21 mouse cellular contexts compared by ENCODE assay signal in the genomic region with DNA sequence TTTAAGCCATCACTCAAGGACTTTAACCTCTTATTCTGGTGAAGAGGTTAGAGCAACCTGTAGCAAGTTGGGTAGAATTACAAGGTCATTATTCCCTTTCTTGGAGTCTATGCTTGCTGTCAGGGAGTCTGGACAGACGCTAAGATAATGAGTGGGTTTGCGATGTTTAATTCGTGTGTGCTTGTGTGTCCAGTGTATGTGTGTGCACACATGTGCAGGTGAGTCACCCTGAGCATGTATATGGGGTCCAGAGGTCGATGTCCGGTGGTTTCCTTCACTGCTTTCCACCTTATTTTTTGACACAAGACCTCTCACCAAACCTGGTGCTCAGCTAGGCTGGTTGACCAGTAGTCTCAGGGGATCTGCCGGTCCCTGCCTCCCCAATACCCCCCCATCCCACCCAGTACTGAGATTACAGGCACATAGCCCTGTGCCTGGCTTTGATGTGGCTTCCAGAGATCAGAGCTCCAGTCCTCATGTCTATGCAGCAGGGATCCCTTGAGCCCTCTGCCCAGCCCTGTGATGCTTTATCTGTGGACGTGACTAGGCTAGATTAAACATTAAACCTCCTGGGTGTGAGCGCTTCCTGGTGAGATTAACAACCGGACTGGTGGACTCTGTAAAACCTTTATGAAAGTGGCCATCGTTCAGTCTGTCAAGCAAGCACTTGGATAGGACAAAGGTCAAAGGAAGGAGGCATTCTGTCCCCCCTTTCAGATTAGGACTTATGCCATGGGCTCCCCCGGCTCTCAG.
DNase-seq lines count a peak whose midpoint lies in the region; ATAC-seq and TF ChIP-seq lines count a peak whose summit lies in the region.
"Had no signal": no experiment of that assay in that cellular context is flagged by ENCODE, and none has a peak within 500 bp of the region (broad histone marks: within the 10 kb centered on the region; RNA-seq: fewer than 3 reads in every experiment).

No protein-coding gene starts in this region.

- H3K9me3 ChIP-seq in forebrain, embryonic 10.5 days = no peaks in the 10 kb centered on the region
- no peaks in the 10 kb centered on the region for H3K9me3 ChIP-seq in forebrain, embryonic 14.5 days (replicated peaks; ENCODE audit: control insufficient read depth, low read length)
- H3K9me3 ChIP-seq: forebrain, embryonic 12.5 days; G1E; heart, embryonic 12.5 days; limb, embryonic 10.5 days; lung, embryonic 15.5 days; midbrain, embryonic 15.5 days had no signal

- TF ChIP-seq CTCF in liver, adult 2 months (IDR thresholded peaks at IDR 0.05; ENCODE audit: low read depth, low read length) = no peak
- no peak for TF ChIP-seq CTCF in small intestine, adult 2 months (IDR thresholded peaks at IDR 0.05; ENCODE audit: extremely low read depth, insufficient read length, insufficient replicate concordance, low read depth, low read length)

- TF ChIP-seq POLR2A in liver, adult 2 months (IDR thresholded peaks at IDR 0.05; ENCODE audit: extremely low read depth, insufficient read depth, low read length) = no peak
- TF ChIP-seq POLR2A in small intestine, adult 2 months (IDR thresholded peaks at IDR 0.05; ENCODE audit: low read depth, low read length) = peak; percentile 81; the same call in 1 of the 2 replicates

- H3K27me3 ChIP-seq in forebrain, embryonic 10.5 days (ENCODE audit: poor library complexity, severe bottlenecking) = no peaks in the 10 kb centered on the region
- H3K27me3 ChIP-seq in forebrain, embryonic 14.5 days (replicated peaks; ENCODE audit: control insufficient read depth, insufficient read depth, low read length) = no peaks in the 10 kb centered on the region
- no peaks in the 10 kb centered on the region for H3K27me3 ChIP-seq in liver, adult 2 months (ENCODE audit: control insufficient read depth, insufficient read depth, low read length)
- H3K27me3 ChIP-seq in small intestine, adult 2 months (ENCODE audit: control insufficient read depth, insufficient read depth, low read length) = no peaks in the 10 kb centered on the region
- H3K27me3 ChIP-seq: forebrain, embryonic 12.5 days; heart, embryonic 12.5 days; lung, embryonic 15.5 days; midbrain, embryonic 15.5 days had no signal

- no peak overlapping the region for H3K27ac ChIP-seq in forebrain, embryonic 10.5 days
- no peak overlapping the region for H3K27ac ChIP-seq in forebrain, embryonic 14.5 days (ENCODE audit: low read depth, low read length)
- no peak overlapping the region for H3K27ac ChIP-seq in liver, adult 2 months (replicated peaks; ENCODE audit: insufficient read depth, low read depth, low read length)
- peak overlapping the region; percentile 97 for H3K27ac ChIP-seq in small intestine, adult 2 months (ENCODE audit: insufficient read depth, low read depth, low read length)
- H3K27ac ChIP-seq: forebrain, embryonic 12.5 days; layer of hippocampus, adult 2 months; left cerebral cortex, adult 2 months; limb, embryonic 10.5 days; lung, embryonic 15.5 days; midbrain, embryonic 15.5 days had no signal

- WGBS in forebrain, embryonic 10.5 days = 92% methylated on average over 11 of the region's 11 CpGs
- WGBS in forebrain, embryonic 14.5 days = 88% methylated on average over 11 of the region's 11 CpGs
- WGBS in liver, adult 2 months = 46% methylated on average over 11 of the region's 11 CpGs
- 27% methylated on average over 11 of the region's 11 CpGs for WGBS in small intestine, adult 2 months

- H3K4me2 ChIP-seq in forebrain, embryonic 14.5 days (ENCODE audit: low read length) = no peak overlapping the region
- H3K4me2 ChIP-seq: forebrain, embryonic 12.5 days; heart, embryonic 12.5 days; lung, embryonic 15.5 days; midbrain, embryonic 15.5 days had no signal

- H3K4me1 ChIP-seq in forebrain, embryonic 10.5 days = no peaks in the 10 kb centered on the region
- H3K4me1 ChIP-seq in forebrain, embryonic 14.5 days (ENCODE audit: control insufficient read depth, insufficient read depth, low read length) = no peaks in the 10 kb centered on the region
- H3K4me1 ChIP-seq in liver, adult 2 months (ENCODE audit: control insufficient read depth, insufficient read depth, low read length) = no peaks in the 10 kb centered on the region; the same call in 1 of the 2 replicates
- peaks cover 21% of the 10 kb centered on the region; the same call in 1 of the 2 replicates for H3K4me1 ChIP-seq in small intestine, adult 2 months (ENCODE audit: control insufficient read depth, insufficient read depth, insufficient read length, low read length)
- H3K4me1 ChIP-seq: forebrain, embryonic 12.5 days; heart, embryonic 12.5 days; limb, embryonic 10.5 days; lung, embryonic 15.5 days; midbrain, embryonic 15.5 days had no signal

- ATAC-seq in forebrain, embryonic 14.5 days = no peak
- no peak for ATAC-seq in megakaryocyte-erythroid progenitor cell, adult 5-6 weeks (replicated peaks; ENCODE audit: low FRiP score, low TSS enrichment, poor library complexity, severe bottlenecking)
- ATAC-seq: CD4-positive, CD25-positive, alpha-beta regulatory T cell, adult 4 months; hindbrain, embryonic 16.5 days; midbrain, embryonic 15.5 days had no signal

- no peaks in the 10 kb centered on the region for H3K36me3 ChIP-seq in forebrain, embryonic 10.5 days (replicated peaks)
- no peaks in the 10 kb centered on the region for H3K36me3 ChIP-seq in forebrain, embryonic 14.5 days (ENCODE audit: control insufficient read depth, insufficient read depth, low read length)
- no peaks in the 10 kb centered on the region for H3K36me3 ChIP-seq in liver, adult 2 months (ENCODE audit: control insufficient read depth, insufficient read depth, low read length)
- no peaks in the 10 kb centered on the region for H3K36me3 ChIP-seq in small intestine, adult 2 months (ENCODE audit: control insufficient read depth, insufficient read depth, low read length)
- H3K36me3 ChIP-seq: forebrain, embryonic 12.5 days; G1E; heart, embryonic 12.5 days; limb, embryonic 10.5 days; lung, embryonic 15.5 days; midbrain, embryonic 15.5 days had no signal

- H3K9ac ChIP-seq in forebrain, embryonic 14.5 days (ENCODE audit: low read length) = no peak overlapping the region
- no peak overlapping the region for H3K9ac ChIP-seq in liver, adult 2 months (ENCODE audit: low read depth, low read length)
- H3K9ac ChIP-seq: forebrain, embryonic 12.5 days; heart, embryonic 12.5 days; lung, embryonic 15.5 days; midbrain, embryonic 15.5 days had no signal

- DNase-seq in forebrain, embryonic 10.5 days (ENCODE audit: extremely low spot score, low spot score) = peak; percentile 6
- DNase-seq in forebrain, embryonic 14.5 days (ENCODE audit: low spot score) = no peak
- peak; percentile 52 to 69 for DNase-seq in kidney, adult 8-10 months
- DNase-seq in liver, adult 2 months (ENCODE audit: extremely low read depth, low read depth, low spot score) = peak; percentile 43
- no peak for DNase-seq in left cerebral cortex, adult 11 months (ENCODE audit: low spot score)
- DNase-seq in layer of hippocampus, adult 11-12 months (ENCODE audit: low spot score) = no peak
- DNase-seq: cerebellum, postnatal 25 days; retina, postnatal 1 day; thymus, postnatal 25 days had no signal

- no peaks in the 10 kb centered on the region for H3K79me2 ChIP-seq in liver, adult 2 months (ENCODE audit: control insufficient read depth, insufficient read depth, low read length)

- H3K4me3 ChIP-seq in forebrain, embryonic 10.5 days = no peak overlapping the region
- no peak overlapping the region for H3K4me3 ChIP-seq in forebrain, embryonic 14.5 days (ENCODE audit: low read depth, low read length)
- H3K4me3 ChIP-seq in liver, adult 2 months (ENCODE audit: insufficient read depth, low read depth, low read length) = no peak overlapping the region
- peak overlapping the region; percentile 27; the same call in 1 of the 2 replicates for H3K4me3 ChIP-seq in small intestine, adult 2 months (ENCODE audit: low read depth, low read length)
- H3K4me3 ChIP-seq: forebrain, embryonic 12.5 days; heart, embryonic 12.5 days; layer of hippocampus, adult 2 months; left cerebral cortex, adult 2 months; limb, embryonic 10.5 days; lung, embryonic 15.5 days; midbrain, embryonic 15.5 days had no signal

Comparison
In these comparisons a context has a peak if more than half of its experiments do, and no peak if none do; other contexts are left out.
1. DNase-seq: peak in forebrain, embryonic 10.5 days (single experiment), kidney, adult 8-10 months (2 of 2) and liver, adult 2 months (single experiment); none in forebrain, embryonic 14.5 days (single experiment), left cerebral cortex, adult 11 months (single experiment) and layer of hippocampus, adult 11-12 months (single experiment).